Mouse (Mus musculus) granulocyte monocyte progenitor cell, adult 5-6 weeks (primary cell): ENCODE data around the gene Nudcd3. TPM values are rescaled to one million over a fixed set of nuclear protein-coding genes. Genes with fewer than 3 reads are reported as not detected.
"Not testable (repeated sequence)": the region's sequence is repeated elsewhere in the genome, so short reads cannot be mapped to it uniquely, and the experiment has no call there.

ENCODE experiments used
- ATAC-seq: replicated peaks from 2 replicates; pipeline ENCODE4 v1.8.0; 2016; ENCODE audit warnings: mild to moderate bottlenecking, moderate TSS enrichment, inconsistent platforms; ENCODE audit not compliant: poor library complexity, severe bottlenecking
- total RNA-seq, 2 experiments: library from RNA; stranded (forward) in 1 of 2; stranded (reverse) in 1 of 2; fragments of 200-712, 200-1000 nt in 1 of 2; fragments of >200 nt in 1 of 2; fragmentation: Nextera tagmentation in 1 of 2; gene quantifications; 2 replicates each; pipeline ENCODE4 v1.2.3; 2014 to 2017

The Nudcd3 gene
- total RNA-seq, 2 experiments from 2014 or later, result 27.0 TPM

DNA sequence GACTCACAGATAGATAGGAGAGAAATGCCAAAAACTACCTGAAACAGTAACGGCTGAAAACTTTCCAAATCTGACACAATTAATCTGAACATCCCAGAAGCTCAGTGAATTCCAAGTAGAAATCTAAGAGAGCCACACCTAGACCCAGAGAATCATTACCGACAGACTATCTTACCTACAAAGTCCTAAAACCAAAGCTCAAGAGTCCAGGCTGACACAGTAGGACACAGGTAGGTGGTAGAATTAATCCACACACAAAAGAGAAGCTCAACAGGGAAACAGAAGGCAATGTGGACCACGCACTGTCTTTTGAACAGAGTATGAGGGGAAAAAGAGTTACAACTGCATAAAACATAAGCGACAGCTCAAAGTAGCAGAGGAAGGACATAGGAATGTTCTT, 67.3 kb downstream of the Nudcd3 start:
- ATAC-seq, result no peak

- ATAC-seq, result no peak
Measured at GRCm38 (mm10) chr11:6130578-6130977, 69.6 kb downstream of the Nudcd3 start.

DNA sequence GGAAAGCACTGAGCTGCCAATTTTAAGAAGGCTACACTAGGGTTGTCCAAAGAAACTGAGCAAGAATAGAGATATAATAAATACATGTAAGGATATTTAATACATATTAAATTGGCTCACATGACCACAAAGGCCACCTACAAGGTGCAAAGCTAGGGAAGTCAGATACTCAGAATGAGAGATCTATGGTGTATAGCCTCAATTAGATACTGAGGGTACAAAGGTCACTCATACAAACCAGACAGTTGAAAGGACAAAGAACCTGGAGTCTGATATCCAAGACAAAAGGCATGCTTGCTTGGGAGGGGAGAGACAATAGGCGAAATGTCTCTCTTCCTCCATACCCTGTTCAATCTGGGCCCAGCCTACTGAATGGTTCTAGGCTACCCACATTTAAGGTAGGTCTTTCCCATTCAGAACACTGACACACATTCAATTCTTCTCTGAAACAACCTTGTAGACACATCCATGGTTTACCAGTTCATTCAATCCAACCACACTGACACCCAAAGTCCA, 76.6 kb downstream of the Nudcd3 start:
- no peak for ATAC-seq

GRCm38 (mm10) chr11:6122631-6123030, 77.6 kb downstream of the Nudcd3 start:
- no peak for ATAC-seq

DNA sequence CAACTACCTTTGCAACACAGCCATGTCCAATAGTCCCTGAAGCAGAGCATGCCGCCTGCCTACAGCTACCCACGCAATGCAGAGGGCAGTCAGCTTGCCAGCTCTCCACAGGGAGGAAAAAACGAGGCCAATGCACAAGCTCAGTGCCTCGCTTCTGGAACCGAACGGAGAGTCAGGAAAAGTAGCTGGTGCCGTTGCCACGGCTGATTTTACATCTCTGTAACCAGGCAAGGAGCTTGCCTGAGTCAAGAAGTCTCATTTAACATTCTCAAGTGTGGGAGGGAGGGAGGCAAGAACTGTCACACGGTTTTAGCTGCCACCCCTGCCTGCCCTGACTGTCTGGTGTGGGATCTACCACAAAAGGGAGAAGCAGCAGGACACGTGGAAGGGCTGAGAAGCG, 79.6 kb downstream of the Nudcd3 start:
- ATAC-seq, result no peak

GRCm38 (mm10) chr11:6120001-6120400, 80.2 kb downstream of the Nudcd3 start:
- ATAC-seq, result no peak

DNA sequence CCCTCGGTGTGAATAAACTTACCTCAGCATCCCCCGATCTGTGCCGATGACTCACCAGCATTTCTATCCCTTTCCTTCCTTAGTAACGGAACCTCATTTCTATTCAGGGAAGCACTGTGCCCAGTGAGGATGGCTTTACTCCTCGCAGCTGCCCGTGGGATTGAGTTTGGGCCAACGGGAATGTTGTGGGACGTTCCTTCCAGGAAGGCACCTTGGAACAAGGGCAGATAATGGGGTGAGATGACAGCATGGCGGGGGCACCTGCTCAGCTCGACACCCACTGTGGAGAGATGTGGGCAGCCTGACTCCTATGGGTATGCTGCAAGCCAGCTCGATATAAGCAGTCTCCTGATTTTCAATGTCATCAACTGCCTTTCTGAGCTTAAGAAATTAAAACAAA, 80.9 kb downstream of the Nudcd3 start:
- no peak for ATAC-seq

DNA sequence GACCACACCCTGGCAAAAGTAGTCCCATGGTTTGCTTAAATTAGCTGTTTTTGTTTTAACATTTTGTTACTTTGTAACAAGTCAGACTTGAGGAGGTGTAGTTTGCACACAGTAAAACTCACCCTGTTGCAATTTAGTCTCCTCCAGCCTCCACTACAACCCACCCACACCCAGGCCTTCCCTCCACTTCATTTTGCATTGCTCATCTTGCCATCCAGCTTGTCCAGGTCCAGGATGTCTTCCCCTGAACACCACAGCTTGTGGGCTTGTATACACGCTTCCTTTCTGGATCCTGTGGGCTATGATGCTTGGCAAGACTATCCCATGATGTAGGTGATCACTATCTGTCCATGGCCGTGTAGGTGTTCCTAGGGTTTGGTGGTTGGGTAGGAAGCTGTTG, 82.3 kb downstream of the Nudcd3 start:
- ATAC-seq, result no peak

- ATAC-seq, result no peak
Measured at GRCm38 (mm10) chr11:6111734-6112484, 88.3 kb downstream of the Nudcd3 start.

DNA sequence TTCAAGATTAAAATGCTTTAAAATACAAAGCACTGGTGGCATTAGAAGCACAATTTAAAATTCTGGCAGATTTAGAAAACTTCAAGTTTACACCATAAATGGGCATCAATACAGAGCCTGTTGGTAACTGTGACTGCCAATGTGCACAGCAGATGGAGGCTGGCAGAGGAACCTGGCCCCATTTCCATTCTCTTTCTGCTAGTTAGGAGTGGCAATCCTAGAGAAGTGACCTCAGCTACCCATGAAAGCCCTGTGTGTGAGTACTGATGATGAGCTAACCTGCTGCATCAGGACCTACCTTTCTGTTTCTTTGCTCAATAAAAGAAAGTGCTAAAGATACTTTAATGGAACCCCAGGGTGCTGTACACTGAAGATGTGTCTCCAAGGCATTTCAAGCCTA, 90.2 kb downstream of the Nudcd3 start:
- no peak for ATAC-seq

GRCm38 (mm10) chr11:6108296-6108695, 91.9 kb downstream of the Nudcd3 start:
- ATAC-seq, result no peak

DNA sequence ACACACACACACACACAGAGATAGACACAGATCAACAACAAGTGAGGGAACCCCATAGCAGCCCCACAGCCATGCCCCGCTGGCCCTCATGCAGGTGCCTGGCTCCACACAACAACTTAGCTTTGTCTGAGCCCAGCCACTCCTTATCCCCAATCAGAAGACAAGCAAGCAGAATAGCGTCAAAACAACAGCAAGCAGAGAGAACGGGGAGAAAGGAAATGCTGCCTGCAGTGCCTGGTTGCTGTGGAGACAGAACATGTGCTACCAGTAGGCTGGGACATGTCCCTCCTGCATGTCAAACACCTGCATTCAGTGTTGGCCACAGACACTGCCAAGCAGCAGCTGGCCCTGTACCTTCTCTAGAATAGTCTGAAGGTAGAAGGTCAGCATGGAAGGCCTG, 92.5 kb downstream of the Nudcd3 start:
- no peak for ATAC-seq

DNA sequence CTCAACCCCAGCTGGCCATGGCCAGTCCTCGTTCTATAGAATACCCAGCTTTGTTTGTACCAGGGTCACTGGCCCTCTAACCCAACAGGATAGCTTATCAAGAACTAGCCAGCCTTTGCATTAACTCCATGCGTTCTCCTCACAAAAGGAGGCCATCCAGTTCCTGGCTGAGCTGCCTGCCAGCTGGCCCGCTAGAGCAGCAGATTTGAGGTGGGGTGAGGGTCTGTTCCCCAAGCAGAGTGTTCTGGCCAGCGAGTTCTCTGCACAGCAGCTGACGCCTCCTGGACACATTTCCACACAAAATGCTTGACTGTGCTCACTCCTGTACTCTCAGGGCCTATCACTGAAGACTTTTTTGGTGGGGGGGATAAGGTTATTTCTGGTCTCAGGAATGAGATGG, 95.5 kb downstream of the Nudcd3 start:
- no peak for ATAC-seq

- not testable (repeated sequence) for ATAC-seq
Measured at GRCm38 (mm10) chr11:6096637-6097036, 103.6 kb downstream of the Nudcd3 start.

- no peak for ATAC-seq
Measured at GRCm38 (mm10) chr11:6086991-6087390, 113.2 kb downstream of the Nudcd3 start.

GRCm38 (mm10) chr11:6078737-6079136, 121.5 kb downstream of the Nudcd3 start:
- ATAC-seq, result no peak

GRCm38 (mm10) chr11:6075618-6076066, 124.6 kb downstream of the Nudcd3 start:
- ATAC-seq, result no peak

DNA sequence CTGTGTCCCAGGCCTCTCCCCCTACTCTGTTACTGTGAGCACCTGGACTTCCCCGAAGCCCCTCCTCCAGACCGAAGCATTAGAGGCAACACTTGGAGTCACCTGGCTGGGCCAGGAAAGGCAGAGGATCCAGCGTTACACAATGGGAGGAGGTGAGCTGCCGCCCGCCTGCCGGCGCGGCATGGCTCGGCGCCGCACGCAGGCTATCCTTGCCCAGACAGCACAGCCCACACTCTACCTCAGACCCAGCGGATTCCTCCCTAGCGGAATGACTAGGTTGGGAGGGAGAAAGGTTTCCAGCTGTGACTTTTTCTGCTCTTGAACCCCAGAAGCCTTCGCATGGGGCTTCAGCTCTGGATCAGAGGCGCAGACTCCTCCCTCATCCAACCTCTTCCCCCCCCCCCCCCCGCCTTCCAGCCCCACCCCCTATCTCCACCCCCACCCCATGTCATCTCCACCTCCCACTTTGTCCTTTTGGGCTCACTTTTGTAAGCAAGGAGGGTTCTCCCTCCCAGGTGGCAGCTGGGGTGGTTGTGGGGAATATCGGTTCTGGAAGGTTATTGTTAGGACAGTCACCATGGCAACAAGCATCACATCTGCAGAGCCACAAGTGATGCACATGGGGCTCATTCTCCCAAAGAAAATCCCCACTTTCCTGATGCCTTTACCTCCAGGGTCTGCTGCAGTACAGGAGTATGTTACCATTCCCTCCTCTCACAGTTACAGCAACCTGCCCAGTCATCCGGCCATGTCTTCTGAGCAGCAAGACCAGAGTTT, 131.8 kb downstream of the Nudcd3 start:
- no peak for ATAC-seq

GRCm38 (mm10) chr11:6067160-6067559, 133.1 kb downstream of the Nudcd3 start:
- no peak for ATAC-seq

DNA sequence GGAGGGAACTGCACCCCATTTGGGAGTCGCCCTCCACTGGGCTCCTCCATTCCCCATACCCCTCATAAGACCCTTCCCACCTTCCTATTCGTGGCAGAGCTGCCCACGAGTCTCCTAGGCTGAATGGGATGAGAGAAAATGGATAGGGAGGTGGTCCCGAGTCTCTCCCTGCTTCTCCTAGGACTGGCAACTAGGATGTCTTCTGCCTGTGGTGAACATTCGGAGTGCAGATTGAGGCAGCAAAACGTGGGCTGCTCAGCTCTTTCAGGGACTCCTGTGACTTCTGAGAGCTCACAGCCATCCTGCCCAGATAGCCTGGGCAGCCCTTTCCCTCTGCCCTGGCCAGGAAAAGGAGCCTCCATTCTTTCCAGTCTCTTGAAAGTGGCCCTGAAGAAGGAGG, 134.0 kb downstream of the Nudcd3 start, which contains the start of gene Camk2b:
TSS of gene Camk2b (minus strand) at position 187 of the 400 bp plus-strand sequence.
- no peak for ATAC-seq

DNA sequence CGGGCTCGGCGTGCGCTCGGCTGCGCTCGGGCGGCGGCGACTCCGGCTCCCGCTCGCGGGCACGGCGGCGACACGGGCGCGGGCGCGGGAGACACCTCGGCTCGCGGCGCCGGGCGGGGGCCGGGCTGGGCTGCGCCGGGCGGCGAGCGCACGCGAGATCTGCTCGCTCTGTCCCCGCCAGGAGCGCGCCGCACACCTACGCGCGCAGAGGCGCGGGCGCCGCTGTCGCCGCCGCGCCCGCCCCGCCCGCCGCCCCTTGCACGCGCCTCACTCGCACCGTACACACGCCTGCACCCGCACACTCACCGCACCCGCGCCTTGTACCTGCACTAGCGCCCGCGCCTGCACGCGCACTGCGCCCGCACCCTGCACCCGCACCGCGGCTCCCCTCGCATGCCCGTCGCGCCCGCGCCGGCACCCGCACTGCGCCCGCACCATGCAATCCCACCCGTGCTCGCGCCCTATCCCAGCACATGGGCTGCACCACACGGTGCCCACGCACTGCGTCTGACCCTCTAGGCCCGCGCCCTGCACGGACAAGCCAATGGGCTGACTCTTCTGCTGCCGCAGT, 134.6 kb downstream of the Nudcd3 start:
- ATAC-seq, result peak; percentile 17; the same call in 1 of the 2 replicates
